Mouse (Mus musculus) kidney, embryonic 14.5 days (tissue): ENCODE measurements at regions not wholly inside any gene's neighbourhood (a gene's known extent, or its start where the extent isn't known, plus 50 kb on each side); places are given as distances from the start of the nearest gene placed in this dataset.

Experiments used
- ATAC-seq: fragments of 200-750 bp; cut with Nextera tagmentation; 2 replicates; pipeline ENCODE4 v1.8.0; 2017; ENCODE audit warnings: moderate number of reproducible peaks, mild to moderate bottlenecking, moderate TSS enrichment, moderate library complexity; ENCODE audit not compliant: low FRiP score, low TSS enrichment
- H3K27ac ChIP-seq: fragments of 300-500 bp; sonication (generic); 2 replicates; pipeline ENCODE4 v1.5.1; 2014; ENCODE audit warnings: low read depth, mild to moderate bottlenecking, low read length, moderate library complexity, mixed read lengths
- H3K27me3 ChIP-seq: fragments of 300-500 bp; sonication (generic); 2 replicates; pipeline ENCODE4 v1.6.1; 2014; ENCODE audit warnings: mild to moderate bottlenecking, low read length; ENCODE audit not compliant: control insufficient read depth, insufficient read depth
- H3K36me3 ChIP-seq: fragments of 300-500 bp; sonication (generic); 2 replicates; pipeline ENCODE4 v1.6.1; 2014; ENCODE audit warnings: low read length, mixed read lengths; ENCODE audit not compliant: control insufficient read depth, insufficient read depth
- H3K4me1 ChIP-seq: fragments of 300-500 bp; sonication (generic); 2 replicates; pipeline ENCODE4 v1.6.1; 2014; ENCODE audit warnings: low read length, mixed read lengths; ENCODE audit not compliant: control insufficient read depth, insufficient read depth
- H3K4me2 ChIP-seq: fragments of 300-500 bp; sonication (generic); replicated peaks from 2 replicates; pipeline ENCODE4 v1.6.1; 2014; ENCODE audit warnings: low read depth, mild to moderate bottlenecking, low read length
- H3K4me3 ChIP-seq: fragments of 300-500 bp; sonication (generic); 2 replicates; pipeline ENCODE4 v1.5.1; 2014; ENCODE audit warnings: mild to moderate bottlenecking, low read length
- H3K9ac ChIP-seq: fragments of 300-500 bp; sonication (generic); 2 replicates; pipeline ENCODE4 v1.6.1; 2014; ENCODE audit warnings: low read depth, mild to moderate bottlenecking, low read length, moderate library complexity
- H3K9me3 ChIP-seq: fragments of 300-500 bp; sonication (generic); 2 replicates; pipeline ENCODE4 v1.6.1; 2016; ENCODE audit warnings: low read length; ENCODE audit not compliant: control insufficient read depth
- WGBS: fragments of 180-500 bp; shearing (Covaris S2); extraction: QIAGEN DNeasy Blood & Tissue Kit; methylation state at CpG from one replicate; pipeline ENCODE4 v1.1.7; 2014; 5-methylcytosine and 5-hydroxymethylcytosine counted together

- H3K4me2 ChIP-seq = no peak overlapping the region
- 60% methylated on average over 11 of the region's 11 CpGs for WGBS
- H3K9ac ChIP-seq = no peak overlapping the region
- H3K4me3 ChIP-seq = no peak overlapping the region
- H3K27me3 ChIP-seq = peaks cover 3% of the 10 kb centered on the region; the same call in 1 of the 2 replicates
- ATAC-seq = no peak
- H3K9me3 ChIP-seq = no peaks in the 10 kb centered on the region
- no peak overlapping the region for H3K27ac ChIP-seq
- no peaks in the 10 kb centered on the region for H3K36me3 ChIP-seq
- no peaks in the 10 kb centered on the region for H3K4me1 ChIP-seq
Measured at GRCm38 (mm10) chr15:87349533-87350247, 194.4 kb upstream of the Fam19a5 start.

- no peak overlapping the region for H3K4me3 ChIP-seq
Measured at GRCm38 (mm10) chr15:87352812-87353211, 191.3 kb upstream of the Fam19a5 start.

GRCm38 (mm10) chr15:87353886-87354285 lies 190.2 kb upstream of the Fam19a5 start:
- Histone ChIP-seq H3K36me3 (no peaks in the 10 kb centered on the region), H3K9me3 (no peaks in the 10 kb centered on the region), H3K27me3 (peaks cover 3% of the 10 kb centered on the region; the same call in 1 of the 2 replicates), H3K4me1 (no peaks in the 10 kb centered on the region), H3K4me2 (no peak overlapping the region), H3K27ac (no peak overlapping the region), H3K4me3 (no peak overlapping the region), H3K9ac (no peak overlapping the region)
- 85% methylated on average over 11 of the region's 11 CpGs for WGBS
- no peak for ATAC-seq

More at GRCm38 (mm10) chr15:87352812-87353211, 191.3 kb upstream of the Fam19a5 start:
- no peak overlapping the region for H3K27ac ChIP-seq
- WGBS = 84% methylated on average over 8 of the region's 8 CpGs
- H3K4me2 ChIP-seq = no peak overlapping the region
- H3K4me1 ChIP-seq = no peaks in the 10 kb centered on the region
- H3K27me3 ChIP-seq = peaks cover 3% of the 10 kb centered on the region; the same call in 1 of the 2 replicates
- no peaks in the 10 kb centered on the region for H3K9me3 ChIP-seq
- H3K36me3 ChIP-seq = no peaks in the 10 kb centered on the region
- ATAC-seq = no peak
- no peak overlapping the region for H3K9ac ChIP-seq

- Histone ChIP-seq H3K9ac (no peak overlapping the region), H3K4me2 (no peak overlapping the region), H3K27me3 (peaks cover 5% of the 10 kb centered on the region; the same call in 1 of the 2 replicates), H3K4me3 (no peak overlapping the region), H3K27ac (no peak overlapping the region), H3K9me3 (no peaks in the 10 kb centered on the region), H3K4me1 (no peaks in the 10 kb centered on the region), H3K36me3 (no peaks in the 10 kb centered on the region)
- no peak for ATAC-seq
- WGBS = 87% methylated on average over 3 of the region's 3 CpGs
Measured at GRCm38 (mm10) chr15:87360457-87360856, 183.6 kb upstream of the Fam19a5 start.

GRCm38 (mm10) chr15:87365712-87366361 lies 178.3 kb upstream of the Fam19a5 start:
- Histone ChIP-seq H3K4me2 (no peak overlapping the region), H3K4me1 (no peaks in the 10 kb centered on the region), H3K27me3 (no peaks in the 10 kb centered on the region), H3K27ac (no peak overlapping the region), H3K9ac (no peak overlapping the region), H3K36me3 (no peaks in the 10 kb centered on the region), H3K4me3 (no peak overlapping the region), H3K9me3 (0 out of 2 replicates have a peak, but pooled peaks cover 3% of the 10 kb centered on the region)
- 51% methylated on average over 8 of the region's 8 CpGs for WGBS
- no peak for ATAC-seq

- no peaks in the 10 kb centered on the region for H3K36me3 ChIP-seq
- H3K4me3 ChIP-seq = no peak overlapping the region
- no peaks in the 10 kb centered on the region for H3K27me3 ChIP-seq
- 0 out of 2 replicates have a peak, but pooled peaks cover 3% of the 10 kb centered on the region for H3K9me3 ChIP-seq
- ATAC-seq = no peak
- no peaks in the 10 kb centered on the region for H3K4me1 ChIP-seq
- 39% methylated on average over 5 of the region's 5 CpGs for WGBS
- H3K4me2 ChIP-seq = no peak overlapping the region
- no peak overlapping the region for H3K9ac ChIP-seq
- H3K27ac ChIP-seq = no peak overlapping the region
Measured at GRCm38 (mm10) chr15:87367381-87367780, 176.7 kb upstream of the Fam19a5 start.

GRCm38 (mm10) chr15:87369381-87369780 lies 174.7 kb upstream of the Fam19a5 start:
- Histone ChIP-seq H3K9ac (no peak overlapping the region), H3K9me3 (0 out of 2 replicates have a peak, but pooled peaks cover 3% of the 10 kb centered on the region), H3K36me3 (no peaks in the 10 kb centered on the region), H3K4me2 (no peak overlapping the region), H3K4me3 (no peak overlapping the region), H3K27me3 (no peaks in the 10 kb centered on the region), H3K27ac (no peak overlapping the region), H3K4me1 (no peaks in the 10 kb centered on the region)
- WGBS = 82% methylated on average over 3 of the region's 3 CpGs
- ATAC-seq = no peak

GRCm38 (mm10) chr15:87369836-87370235 lies 174.3 kb upstream of the Fam19a5 start:
- no peak overlapping the region for H3K9ac ChIP-seq
- no peaks in the 10 kb centered on the region for H3K4me1 ChIP-seq
- H3K4me2 ChIP-seq = no peak overlapping the region
- no peaks in the 10 kb centered on the region for H3K36me3 ChIP-seq
- no peak overlapping the region for H3K4me3 ChIP-seq
- 89% methylated on average over 9 of the region's 9 CpGs for WGBS
- no peak for ATAC-seq
- H3K27me3 ChIP-seq = no peaks in the 10 kb centered on the region
- H3K27ac ChIP-seq = no peak overlapping the region
- H3K9me3 ChIP-seq = 0 out of 2 replicates have a peak, but pooled peaks cover 3% of the 10 kb centered on the region

GRCm38 (mm10) chr15:87370761-87371160 lies 173.3 kb upstream of the Fam19a5 start:
- no peak overlapping the region for H3K4me2 ChIP-seq
- no peaks in the 10 kb centered on the region for H3K36me3 ChIP-seq
- no peaks in the 10 kb centered on the region for H3K4me1 ChIP-seq
- no peak overlapping the region for H3K4me3 ChIP-seq
- 77% methylated on average over 7 of the region's 7 CpGs for WGBS
- no peak for ATAC-seq
- no peak overlapping the region for H3K27ac ChIP-seq
- no peak overlapping the region for H3K9ac ChIP-seq
- no peaks in the 10 kb centered on the region for H3K27me3 ChIP-seq
- H3K9me3 ChIP-seq = 0 out of 2 replicates have a peak, but pooled peaks cover 3% of the 10 kb centered on the region
